Mouse (Mus musculus) ES-Bruce4 (cell line): ENCODE measurements around the gene Raph1. TPM values are rescaled to one million over a fixed set of nuclear protein-coding genes. Genes with fewer than 3 reads are reported as not detected.
A peak's percentile ranks its signal among the peaks of the same experiment; 100 is the strongest.

ENCODE experiments used
- H3K27ac ChIP-seq: 2 replicates; pipeline ENCODE4 v1.5.1; 2012; ENCODE audit warnings: low read length, inconsistent platforms; ENCODE audit not compliant: insufficient read depth
- H3K27me3 ChIP-seq: 2 replicates; pipeline ENCODE4 v1.6.1; 2012; ENCODE audit warnings: mild to moderate bottlenecking, low read length, inconsistent platforms; ENCODE audit not compliant: control insufficient read depth, poor library complexity, insufficient read depth, severe bottlenecking
- H3K36me3 ChIP-seq: 2 replicates; pipeline ENCODE4 v1.6.1; 2012; ENCODE audit warnings: inconsistent platforms, mild to moderate bottlenecking, low read length, moderate library complexity; ENCODE audit not compliant: control insufficient read depth, poor library complexity, insufficient read depth, severe bottlenecking
- H3K4me1 ChIP-seq: one replicate; pipeline ENCODE4 v1.8.1; 2011; ENCODE audit warnings: low read length; ENCODE audit not compliant: control insufficient read depth, insufficient read depth
- H3K4me3 ChIP-seq: 2 replicates; pipeline ENCODE4 v1.5.1; 2011; ENCODE audit warnings: low read depth, mild to moderate bottlenecking, low read length
- H3K9ac ChIP-seq: 2 replicates; pipeline ENCODE4 v1.6.1; 2012; ENCODE audit warnings: low read depth, mild to moderate bottlenecking, inconsistent platforms; ENCODE audit not compliant: poor library complexity, severe bottlenecking
- H3K9me3 ChIP-seq: replicated peaks from 2 replicates; pipeline ENCODE4 v1.6.1; 2012; ENCODE audit warnings: mild to moderate bottlenecking, low read length, inconsistent platforms; ENCODE audit not compliant: control insufficient read depth, poor library complexity, insufficient read depth, severe bottlenecking
- CTCF ChIP-seq: IDR thresholded peaks from one replicate; pipeline ENCODE4 v1.8.1; 2011; ENCODE audit warnings: low read depth, low read length
- EP300 ChIP-seq: IDR thresholded peaks from 2 replicates; pipeline ENCODE4 v1.6.1; 2011; ENCODE audit warnings: low read depth, low read length; ENCODE audit not compliant: insufficient read depth
- POLR2A ChIP-seq: IDR thresholded peaks from one replicate; pipeline ENCODE4 v1.8.1; 2011; ENCODE audit warnings: low read length; ENCODE audit not compliant: insufficient read depth
- polyA plus RNA-seq: library from polyadenylated mRNA; stranded (reverse); fragments of >200 nt; gene quantifications from 2 replicates; pipeline ENCODE4 v1.2.4, GENCODE M21; 2011; ENCODE audit warnings: low read depth; ENCODE audit not compliant: missing spikeins, insufficient read depth, insufficient read length

The Raph1 gene
- polyA plus RNA-seq, 1 experiment = 52.8 TPM

DNA sequence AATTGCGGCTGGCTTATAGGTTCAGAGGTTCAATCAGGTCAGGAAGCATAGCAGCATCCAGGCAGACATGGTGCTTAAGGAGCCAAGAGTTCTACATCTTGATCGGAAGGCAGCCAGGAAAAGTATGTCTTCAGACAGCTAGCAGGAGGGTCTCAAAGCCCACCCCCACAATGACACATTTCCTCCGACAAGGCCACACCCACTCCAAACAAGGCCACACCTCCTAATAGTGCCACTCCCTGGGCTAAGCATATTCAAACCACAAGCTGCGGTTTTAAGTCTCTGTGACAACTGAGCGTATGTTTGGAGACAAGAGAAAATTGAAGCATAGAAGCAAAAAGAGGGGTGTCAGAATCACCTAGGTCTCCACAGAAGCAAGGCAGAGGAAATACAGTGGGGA, 2.3 kb upstream of the Raph1 start:
- Histone ChIP-seq H3K27me3 (no peaks in the 10 kb centered on the region), H3K9me3 (no peaks in the 10 kb centered on the region), H3K36me3 (no peaks in the 10 kb centered on the region), H3K9ac (no peak overlapping the region), H3K4me1 (peaks cover 3% of the 10 kb centered on the region), H3K27ac (no peak overlapping the region), H3K4me3 (0 out of 2 replicates have a peak overlapping the region, but pooled peaks have one; percentile 8)
- TF ChIP-seq EP300 (no peak), CTCF (no peak), POLR2A (no peak)

DNA sequence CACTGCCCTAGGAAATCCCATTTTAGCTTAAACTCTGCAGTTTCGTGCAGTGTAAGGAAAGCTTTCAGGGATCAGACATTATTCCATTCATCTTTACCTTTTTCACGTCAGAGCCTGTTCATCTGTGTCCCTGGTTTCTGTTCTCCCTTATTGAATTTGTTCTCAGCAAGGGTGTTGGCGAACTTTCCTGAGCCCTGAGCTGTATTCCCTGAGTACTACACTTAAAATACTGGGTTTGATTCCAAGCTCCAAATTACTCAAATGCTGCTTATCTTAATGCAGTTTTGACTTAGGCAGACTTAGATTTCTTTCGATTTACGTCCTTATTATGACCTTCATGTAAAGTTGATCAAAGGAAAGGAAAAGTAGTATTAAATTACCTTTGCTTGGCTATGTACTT, 417 bp upstream of the Raph1 start:
- H3K4me3 ChIP-seq = peak overlapping the region; percentile 68
- H3K27me3 ChIP-seq = no peaks in the 10 kb centered on the region
- peak overlapping the region; percentile 86 for H3K27ac ChIP-seq
- peaks cover 3% of the 10 kb centered on the region for H3K4me1 ChIP-seq
- peak overlapping the region; percentile 96 for H3K9ac ChIP-seq
- no peaks in the 10 kb centered on the region for H3K9me3 ChIP-seq
- H3K36me3 ChIP-seq = no peaks in the 10 kb centered on the region
- no peak for TF ChIP-seq CTCF
- no peak for TF ChIP-seq EP300
- no peak for TF ChIP-seq POLR2A

DNA sequence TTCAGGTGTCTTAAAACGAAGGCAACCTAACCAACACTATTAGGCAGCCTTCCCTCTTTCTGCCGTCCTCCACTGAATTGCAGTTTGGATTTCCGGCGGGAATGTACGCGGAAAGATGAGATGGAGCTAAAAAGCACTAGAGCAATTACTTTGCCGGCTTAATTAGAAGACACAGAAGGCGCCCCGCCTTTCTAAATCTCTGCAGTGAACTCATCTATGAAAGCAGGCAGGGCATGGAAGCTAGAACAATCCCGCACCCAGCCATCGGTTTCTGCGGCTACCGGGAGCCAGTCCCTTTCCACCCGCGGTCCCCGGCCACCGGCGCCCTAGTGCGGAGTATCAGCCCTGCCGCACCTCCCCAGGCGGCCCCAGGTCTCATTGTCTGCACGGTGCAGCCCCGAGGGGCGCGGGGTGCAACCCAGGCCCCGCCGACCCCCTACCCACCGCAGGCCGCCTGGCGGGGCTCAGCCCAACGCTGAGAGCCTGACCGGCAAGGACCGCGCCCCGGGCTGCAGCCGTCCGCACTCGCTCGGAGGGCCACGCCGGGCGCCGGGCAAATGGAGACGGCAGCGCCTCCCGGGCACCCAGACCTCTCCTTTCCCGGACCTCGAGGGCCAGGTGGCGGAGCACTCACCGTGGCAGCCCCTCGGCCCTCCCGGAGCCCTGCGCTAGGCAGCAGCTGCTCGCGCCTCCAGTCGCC, 823 bp downstream of the Raph1 start:
- H3K4me3 ChIP-seq = peak overlapping the region; percentile 97
- peaks cover 4% of the 10 kb centered on the region; the same call in 1 of the 2 replicates for H3K9me3 ChIP-seq
- H3K36me3 ChIP-seq = peaks cover 2% of the 10 kb centered on the region; the same call in 1 of the 2 replicates
- H3K27ac ChIP-seq = peak overlapping the region; percentile 38; the same call in 1 of the 2 replicates
- TF ChIP-seq EP300 (no peak), POLR2A (no peak), CTCF (no peak)
- H3K4me1 ChIP-seq = peaks cover 3% of the 10 kb centered on the region
- H3K9ac ChIP-seq = peak overlapping the region; percentile 96
- H3K27me3 ChIP-seq = no peaks in the 10 kb centered on the region

DNA sequence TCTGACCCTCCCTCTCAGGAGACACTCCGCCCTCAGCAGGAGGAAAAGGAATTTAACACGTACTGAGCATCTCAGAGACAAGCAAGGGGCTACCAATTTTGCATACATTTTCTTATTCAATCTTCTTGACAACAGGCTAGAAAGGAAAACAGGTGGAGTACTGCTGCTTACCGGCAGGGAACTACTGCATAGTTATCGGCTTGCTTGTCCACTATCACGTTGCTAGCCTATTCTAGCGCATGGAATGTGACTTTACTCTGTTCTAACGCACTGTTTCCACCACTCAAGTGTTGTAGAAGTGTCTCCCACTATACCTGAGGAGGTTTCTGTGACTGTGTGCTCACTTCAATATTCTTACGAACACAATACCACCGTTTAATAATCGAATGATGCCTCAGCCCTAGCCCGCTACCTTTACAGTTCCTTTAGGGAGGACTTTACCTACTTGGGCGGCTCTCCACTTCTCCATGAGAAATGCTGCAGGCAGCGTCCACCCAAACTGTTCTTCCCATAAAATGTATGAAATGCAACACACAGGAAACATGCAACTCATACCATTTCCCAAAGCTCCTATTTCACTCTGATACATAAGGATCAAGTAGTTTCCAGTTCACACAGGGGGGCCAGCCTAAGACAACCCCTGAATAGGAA, 1.5 kb downstream of the Raph1 start:
- TF ChIP-seq CTCF (no peak), EP300 (no peak), POLR2A (no peak)
- peak overlapping the region; percentile 38 for H3K27ac ChIP-seq
- H3K9me3 ChIP-seq = peaks cover 11% of the 10 kb centered on the region

DNA sequence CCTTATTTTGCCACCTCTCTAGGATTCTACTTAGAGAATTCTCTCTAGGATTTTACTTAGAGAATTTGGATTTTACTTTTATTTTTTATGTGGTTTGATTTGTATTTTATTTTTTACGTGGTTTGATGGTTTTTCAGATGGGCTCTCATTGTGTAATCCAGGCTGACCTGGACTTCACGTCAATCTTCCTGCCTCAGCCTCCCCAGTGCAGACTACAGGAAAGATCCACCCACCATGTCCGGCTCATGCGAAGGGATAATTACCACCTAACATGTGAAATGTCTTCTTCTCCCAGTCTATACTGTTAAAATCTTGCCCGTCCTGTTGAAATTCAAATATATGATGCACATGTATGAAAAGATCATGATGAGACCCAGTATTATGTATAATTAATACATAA, 2.2 kb downstream of the Raph1 start:
- H3K27me3 ChIP-seq = no peaks in the 10 kb centered on the region
- peak overlapping the region; percentile 26; the same call in 1 of the 2 replicates for H3K4me3 ChIP-seq
- TF ChIP-seq POLR2A (no peak), EP300 (no peak), CTCF (no peak)
- peak overlapping the region; percentile 96; the same call in 1 of the 2 replicates for H3K9ac ChIP-seq
- peaks cover 3% of the 10 kb centered on the region for H3K4me1 ChIP-seq
- no peak overlapping the region for H3K27ac ChIP-seq
- peaks cover 16% of the 10 kb centered on the region for H3K9me3 ChIP-seq
- H3K36me3 ChIP-seq = peaks cover 2% of the 10 kb centered on the region; the same call in 1 of the 2 replicates

More for the DNA sequence above, 1.5 kb downstream of the Raph1 start:
- H3K4me3 ChIP-seq = peak overlapping the region; percentile 97
- H3K36me3 ChIP-seq = peaks cover 2% of the 10 kb centered on the region; the same call in 1 of the 2 replicates
- H3K4me1 ChIP-seq = peaks cover 3% of the 10 kb centered on the region
- H3K27me3 ChIP-seq = no peaks in the 10 kb centered on the region
- peak overlapping the region; percentile 96 for H3K9ac ChIP-seq

DNA sequence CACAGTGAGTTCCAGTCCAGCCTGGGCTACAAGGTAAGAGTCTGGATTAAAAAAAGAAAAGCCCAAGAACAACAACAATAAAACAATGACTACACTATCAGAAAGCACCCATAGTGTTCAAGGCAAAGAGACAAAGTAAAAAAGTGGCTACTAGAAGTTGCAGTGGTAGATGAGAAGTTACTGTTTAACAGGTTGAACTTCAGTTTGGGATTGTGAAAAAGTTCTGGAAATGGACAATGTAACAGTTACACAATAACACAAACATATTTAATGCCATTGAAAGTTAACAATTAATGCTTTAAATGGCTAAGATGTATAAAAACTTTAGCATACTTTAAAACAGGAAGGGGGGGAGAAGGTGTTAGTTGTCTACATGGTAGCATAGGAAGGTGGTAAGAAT, 3.9 kb downstream of the Raph1 start:
- Histone ChIP-seq H3K9me3 (peaks cover 21% of the 10 kb centered on the region), H3K36me3 (peaks cover 2% of the 10 kb centered on the region; the same call in 1 of the 2 replicates), H3K9ac (no peak overlapping the region), H3K27ac (no peak overlapping the region), H3K4me1 (peaks cover 2% of the 10 kb centered on the region), H3K27me3 (no peaks in the 10 kb centered on the region), H3K4me3 (no peak overlapping the region)
- no peak for TF ChIP-seq EP300
- no peak for TF ChIP-seq CTCF
- no peak for TF ChIP-seq POLR2A
